Mouse (Mus musculus): ENCODE data around the gene Tbcb.
A peak's percentile ranks its signal among the peaks of the same experiment; 100 is the strongest.
"Not testable (repeated sequence)": the region's sequence is repeated elsewhere in the genome, so short reads cannot be mapped to it uniquely, and the experiment has no call there.

Tbcb gene

GRCm38 (mm10) chr7:30194101-30194831 lies 37.8 kb downstream of the Tbcb start:
- DNase-seq (ENCODE audit: low read depth, low spot score), result no peak

- no peak for DNase-seq (ENCODE audit: low read depth, low spot score)
These were observed 38.4 kb downstream of the Tbcb start for GRCm38 (mm10) chr7:30193581-30194100.

- no peak for DNase-seq (ENCODE audit: low read depth, low spot score)
These were observed 39.1 kb downstream of the Tbcb start for GRCm38 (mm10) chr7:30193013-30193412.

- DNase-seq (ENCODE audit: low read depth, low spot score), result no peak
These were observed 40.0 kb downstream of the Tbcb start for GRCm38 (mm10) chr7:30192088-30192487.

GRCm38 (mm10) chr7:30189116-30189491 lies 43.0 kb downstream of the Tbcb start:
- no peak for DNase-seq (ENCODE audit: low read depth, low spot score)

- no peak for DNase-seq (ENCODE audit: low read depth, low spot score)
These were observed 43.5 kb downstream of the Tbcb start for GRCm38 (mm10) chr7:30188344-30189115.

- DNase-seq (ENCODE audit: low read depth, low spot score), result no peak
These were observed 47.3 kb downstream of the Tbcb start for GRCm38 (mm10) chr7:30184641-30185348.

- DNase-seq (ENCODE audit: low read depth, low spot score), result no peak
These were observed 48.2 kb downstream of the Tbcb start, which contains the start of gene Cox7a1 for GRCm38 (mm10) chr7:30183879-30184289. Cox7a1 (plus strand) TSS chr7:30184144.

- DNase-seq (ENCODE audit: low read depth, low spot score), result not testable (repeated sequence)
These were observed 48.9 kb downstream of the Tbcb start for GRCm38 (mm10) chr7:30183189-30183588.

GRCm38 (mm10) chr7:30181929-30182328 lies 50.1 kb downstream of the Tbcb start:
- DNase-seq (ENCODE audit: low read depth, low spot score), result not testable (repeated sequence)

GRCm38 (mm10) chr7:30181308-30181707 lies 50.8 kb downstream of the Tbcb start:
- peak; percentile 83 for DNase-seq (ENCODE audit: low read depth, low spot score)

GRCm38 (mm10) chr7:30178256-30178655 lies 53.8 kb downstream of the Tbcb start:
- no peak for DNase-seq (ENCODE audit: low read depth, low spot score)

- no peak for DNase-seq (ENCODE audit: low read depth, low spot score)
These were observed 55.6 kb downstream of the Tbcb start for GRCm38 (mm10) chr7:30176474-30176873.

Data from forelimb bud, embryonic 11.5 days (tissue).